Mouse (Mus musculus) heart, embryonic 16.5 days (tissue): ENCODE results near the gene Tnfaip1. TPM values are rescaled to one million over a fixed set of nuclear protein-coding genes. Genes with fewer than 3 reads are reported as not detected.

Source experiments
- ATAC-seq: fragments of 200-750 bp; cut with Nextera tagmentation; replicated peaks from 2 replicates; pipeline ENCODE4 v1.8.0; 2017; ENCODE audit warnings: moderate number of reproducible peaks; ENCODE audit not compliant: insufficient read depth, low FRiP score; ENCODE audit errors: extremely low read depth
- H3K27ac ChIP-seq: fragments of 300-500 bp; sonication (generic); 2 replicates; pipeline ENCODE4 v1.5.1; 2014; ENCODE audit warnings: mild to moderate bottlenecking, low read length, control low read depth, moderate library complexity
- H3K27me3 ChIP-seq: fragments of 300-500 bp; sonication (generic); 2 replicates; pipeline ENCODE4 v1.6.1; 2014; ENCODE audit warnings: low read length, mixed read lengths; ENCODE audit not compliant: control insufficient read depth, insufficient read depth
- H3K36me3 ChIP-seq: fragments of 300-500 bp; sonication (generic); 2 replicates; pipeline ENCODE4 v1.6.1; 2014; ENCODE audit not compliant: control insufficient read depth, insufficient read depth
- H3K4me1 ChIP-seq: fragments of 300-500 bp; sonication (generic); 2 replicates; pipeline ENCODE4 v1.6.1; 2014; ENCODE audit warnings: low read length, mixed read lengths; ENCODE audit not compliant: control insufficient read depth, insufficient read depth
- H3K4me2 ChIP-seq: fragments of 300-500 bp; sonication (generic); 2 replicates; pipeline ENCODE4 v1.6.1; 2014; ENCODE audit warnings: low read depth, mild to moderate bottlenecking, control low read depth, low read length
- H3K4me3 ChIP-seq: fragments of 300-500 bp; sonication (generic); 2 replicates; pipeline ENCODE4 v1.5.1; 2014; ENCODE audit warnings: mild to moderate bottlenecking, control low read depth, low read length
- H3K9ac ChIP-seq: fragments of 300-500 bp; sonication (generic); 2 replicates; pipeline ENCODE4 v1.6.1; 2014; ENCODE audit warnings: low read length, control low read depth
- H3K9me3 ChIP-seq: fragments of 300-500 bp; sonication (generic); replicated peaks from 2 replicates; pipeline ENCODE4 v1.6.1; 2016; ENCODE audit warnings: low read length; ENCODE audit not compliant: control insufficient read depth
- WGBS: fragments of 180-500 bp; shearing (Covaris S2); extraction: QIAGEN DNeasy Blood & Tissue Kit; methylation state at CpG from one replicate; pipeline ENCODE4 v1.1.7; 2014; 5-methylcytosine and 5-hydroxymethylcytosine counted together
- polyA plus RNA-seq: library from polyadenylated mRNA; unstranded; fragments of >200 nt; fragmentation: Nextera tagmentation; extraction: Ambion mirVana; gene quantifications from 2 replicates; pipeline ENCODE4 v1.2.1, GENCODE M21; 2015

The Tnfaip1 gene
- polyA plus RNA-seq, 1 experiment from 2014 or later = 70.5 TPM

GRCm38 (mm10) chr11:78513106-78513790 lies 22.9 kb downstream of the Tnfaip1 start:
- Histone ChIP-seq H3K27ac (no peak overlapping the region), H3K36me3 (peaks cover 30% of the 10 kb centered on the region), H3K27me3 (no peaks in the 10 kb centered on the region), H3K9me3 (no peaks in the 10 kb centered on the region), H3K4me1 (peaks cover 12% of the 10 kb centered on the region), H3K4me2 (peak overlapping the region; percentile 89), H3K4me3 (peak overlapping the region; percentile 81), H3K9ac (peak overlapping the region; percentile 98)
- 68% methylated on average over 3 of the region's 3 CpGs for WGBS
- ATAC-seq = no peak

- Histone ChIP-seq H3K4me3 (peak within 1 kb of the TSS; percentile 81), H3K9me3 (no peaks in the 10 kb centered on the region), H3K27ac (peak within 1 kb of the TSS; percentile 88), H3K36me3 (peaks cover 27% of the 10 kb centered on the region), H3K4me2 (peak within 1 kb of the TSS; percentile 89), H3K9ac (peak within 1 kb of the TSS; percentile 98), H3K4me1 (peaks cover 12% of the 10 kb centered on the region), H3K27me3 (no peaks in the 10 kb centered on the region)
- WGBS = under 1% methylated on average over 67 of the region's 67 CpGs
- ATAC-seq = peak; percentile 96
Measured at GRCm38 (mm10) chr11:78512025-78512957, 23.8 kb downstream of the Tnfaip1 start, which contains the start of the genes Tmem199 and Poldip2. Gene Tmem199 (minus strand): TSS chr11:78512172. Gene Poldip2 (plus strand): TSS chr11:78512193.

- H3K27ac ChIP-seq = no peak overlapping the region
- H3K4me1 ChIP-seq = peaks cover 12% of the 10 kb centered on the region
- H3K9me3 ChIP-seq = no peaks in the 10 kb centered on the region
- peaks cover 15% of the 10 kb centered on the region for H3K36me3 ChIP-seq
- 79% methylated on average over 5 of the region's 5 CpGs for WGBS
- H3K9ac ChIP-seq = no peak overlapping the region
- H3K27me3 ChIP-seq = no peaks in the 10 kb centered on the region
- no peak for ATAC-seq
- H3K4me2 ChIP-seq = no peak overlapping the region
- H3K4me3 ChIP-seq = no peak overlapping the region
Measured at GRCm38 (mm10) chr11:78509148-78509547, 27.0 kb downstream of the Tnfaip1 start.

GRCm38 (mm10) chr11:78505430-78505829 lies 30.7 kb downstream of the Tnfaip1 start:
- H3K9me3 ChIP-seq = no peaks in the 10 kb centered on the region
- no peak overlapping the region for H3K27ac ChIP-seq
- peaks cover 10% of the 10 kb centered on the region for H3K27me3 ChIP-seq
- H3K4me3 ChIP-seq = no peak overlapping the region
- 73% methylated on average over 3 of the region's 3 CpGs for WGBS
- no peak for ATAC-seq
- no peaks in the 10 kb centered on the region for H3K4me1 ChIP-seq
- peaks cover 15% of the 10 kb centered on the region for H3K36me3 ChIP-seq
- H3K9ac ChIP-seq = no peak overlapping the region
- no peak overlapping the region for H3K4me2 ChIP-seq

- no peaks in the 10 kb centered on the region for H3K9me3 ChIP-seq
- no peak for ATAC-seq
- H3K9ac ChIP-seq = no peak within 1 kb of the TSS
- no peaks in the 10 kb centered on the region for H3K4me1 ChIP-seq
- H3K4me3 ChIP-seq = no peak within 1 kb of the TSS
- peaks cover 11% of the 10 kb centered on the region; the same call in 1 of the 2 replicates for H3K36me3 ChIP-seq
- peaks cover 30% of the 10 kb centered on the region for H3K27me3 ChIP-seq
- no peak within 1 kb of the TSS for H3K4me2 ChIP-seq
- H3K27ac ChIP-seq = no peak within 1 kb of the TSS
- 73% methylated on average over 7 of the region's 7 CpGs for WGBS
Measured at GRCm38 (mm10) chr11:78502909-78503650, 33.1 kb downstream of the Tnfaip1 start, which contains the start of gene Sebox. Gene Sebox (plus strand): TSS chr11:78503447.

GRCm38 (mm10) chr11:78501529-78501928 lies 34.6 kb downstream of the Tnfaip1 start:
- peaks cover 10% of the 10 kb centered on the region for H3K4me1 ChIP-seq

GRCm38 (mm10) chr11:78500623-78501202 lies 35.4 kb downstream of the Tnfaip1 start:
- H3K9me3 ChIP-seq = no peaks in the 10 kb centered on the region
- H3K4me1 ChIP-seq = peaks cover 10% of the 10 kb centered on the region
- no peak overlapping the region for H3K27ac ChIP-seq
- no peaks in the 10 kb centered on the region for H3K36me3 ChIP-seq
- H3K27me3 ChIP-seq = peaks cover 51% of the 10 kb centered on the region
- WGBS = 68% methylated on average over 9 of the region's 9 CpGs
- H3K9ac ChIP-seq = no peak overlapping the region
- no peak overlapping the region for H3K4me3 ChIP-seq
- H3K4me2 ChIP-seq = no peak overlapping the region
- no peak for ATAC-seq

More at GRCm38 (mm10) chr11:78501529-78501928, 34.6 kb downstream of the Tnfaip1 start:
- no peak for ATAC-seq
- no peaks in the 10 kb centered on the region for H3K9me3 ChIP-seq
- peaks cover 44% of the 10 kb centered on the region for H3K27me3 ChIP-seq
- H3K4me3 ChIP-seq = no peak overlapping the region
- H3K4me2 ChIP-seq = no peak overlapping the region
- WGBS = 73% methylated on average over 20 of the region's 20 CpGs
- 0 out of 2 replicates have a peak, but pooled peaks cover 4% of the 10 kb centered on the region for H3K36me3 ChIP-seq
- no peak overlapping the region for H3K9ac ChIP-seq
- no peak overlapping the region for H3K27ac ChIP-seq

- Histone ChIP-seq H3K27me3 (peaks cover 60% of the 10 kb centered on the region), H3K27ac (no peak overlapping the region), H3K4me1 (peaks cover 10% of the 10 kb centered on the region), H3K9ac (no peak overlapping the region), H3K4me2 (no peak overlapping the region), H3K9me3 (no peaks in the 10 kb centered on the region), H3K4me3 (no peak overlapping the region), H3K36me3 (no peaks in the 10 kb centered on the region)
- WGBS = 42% methylated on average over 16 of the region's 16 CpGs
- no peak for ATAC-seq
Measured at GRCm38 (mm10) chr11:78499543-78499942, 36.6 kb downstream of the Tnfaip1 start.
